Mouse (Mus musculus) mesoderm, embryonic 11.5 days (tissue): ENCODE measurements at regions not wholly inside any gene's neighbourhood (a gene's known extent, or its start where the extent isn't known, plus 50 kb on each side); places are given as distances from the start of the nearest gene placed in this dataset.

ENCODE experiments used
- DNase-seq: peaks from one replicate; pipeline ENCODE4 v3.0.0-alpha.2; 2012; ENCODE audit warnings: low read depth, low spot score

DNA sequence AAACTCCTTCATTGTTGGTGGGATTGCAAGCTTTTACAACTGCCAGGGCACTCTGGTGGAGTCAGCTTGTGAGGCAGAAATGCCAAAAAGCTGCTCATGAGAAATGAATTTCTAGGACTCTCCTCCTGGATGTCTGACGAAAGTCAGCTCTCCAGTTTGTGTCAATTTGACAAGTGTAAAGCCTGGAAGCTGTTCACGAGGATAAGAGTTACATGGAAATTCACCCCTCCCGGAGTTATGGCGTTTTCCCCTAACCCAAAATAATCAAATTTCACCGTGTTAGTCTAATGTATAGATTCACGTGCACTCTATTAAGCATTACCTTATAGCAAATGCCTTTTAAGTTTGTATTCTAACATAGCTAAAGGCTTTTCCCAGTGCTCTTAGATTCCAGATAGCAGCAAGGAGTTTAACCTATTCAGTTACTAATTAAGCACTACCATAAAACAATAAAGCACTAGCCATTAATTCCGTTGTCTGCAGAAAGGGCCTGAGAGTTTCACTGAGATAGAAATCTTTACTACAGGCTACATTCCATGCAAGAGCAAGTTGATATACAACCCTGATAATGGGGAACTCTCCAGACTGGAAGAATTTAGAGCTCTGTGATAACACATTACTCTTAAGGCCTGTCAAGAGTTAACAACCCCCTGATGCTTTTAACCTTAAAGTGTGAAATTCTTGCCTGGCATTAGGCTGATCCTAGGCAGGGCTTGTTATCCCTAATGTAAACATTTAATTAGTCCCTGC, 51.9 kb upstream of the Gm8298 start:
- peak; percentile 3 for DNase-seq
